Mouse (Mus musculus) ES-E14 (cell line): Measurements from ENCODE around the gene Olfr569.

ENCODE experiments used
- HCFC1 ChIP-seq: IDR thresholded peaks from 2 replicates; pipeline ENCODE4 v1.6.1; 2012; ENCODE audit warnings: low read length, inconsistent platforms, borderline replicate concordance; ENCODE audit not compliant: insufficient read depth
- MAFK ChIP-seq: IDR thresholded peaks from 2 replicates; pipeline ENCODE4 v1.6.1; 2014; ENCODE audit warnings: mild to moderate bottlenecking, low read depth, low read length, inconsistent platforms; ENCODE audit not compliant: insufficient read depth

GRCm38 (mm10) chr7:102890782-102891181 lies at the start of gene Olfr569:
- TF ChIP-seq MAFK (no peak), HCFC1 (no peak)
